Mouse (Mus musculus) embryonic facial prominence, embryonic 14.5 days (tissue): ENCODE measurements around the gene Asgr1. TPM values are rescaled to one million over a fixed set of nuclear protein-coding genes. Genes with fewer than 3 reads are reported as not detected.

Experiments used
- ATAC-seq: fragments of 200-750 bp; cut with Nextera tagmentation; 2 replicates; pipeline ENCODE4 v1.8.0; 2017; ENCODE audit warnings: low read depth, moderate number of reproducible peaks, moderate TSS enrichment
- DNase-seq: peaks from one replicate; pipeline ENCODE4 v3.0.0-alpha.2; 2015; ENCODE audit warnings: low spot score
- H3K27ac ChIP-seq: fragments of 300-500 bp; sonication (generic); replicated peaks from 2 replicates; pipeline ENCODE4 v1.5.1; 2014; ENCODE audit warnings: low read depth, mild to moderate bottlenecking, low read length, moderate library complexity
- H3K27me3 ChIP-seq: fragments of 300-500 bp; sonication (generic); replicated peaks from 2 replicates; pipeline ENCODE4 v1.6.1; 2014; ENCODE audit warnings: low read length; ENCODE audit not compliant: control insufficient read depth, insufficient read depth
- H3K36me3 ChIP-seq: fragments of 300-500 bp; sonication (generic); 2 replicates; pipeline ENCODE4 v1.6.1; 2014; ENCODE audit warnings: low read length, mixed read lengths; ENCODE audit not compliant: control insufficient read depth, insufficient read depth
- H3K4me1 ChIP-seq: fragments of 300-500 bp; sonication (generic); 2 replicates; pipeline ENCODE4 v1.6.1; 2014; ENCODE audit warnings: antibody characterized with exemption, low read length; ENCODE audit not compliant: control insufficient read depth, insufficient read depth
- H3K4me2 ChIP-seq: fragments of 300-500 bp; sonication (generic); 2 replicates; pipeline ENCODE4 v1.6.1; 2014; ENCODE audit warnings: low read depth, mild to moderate bottlenecking, low read length, moderate library complexity, mixed read lengths
- H3K4me3 ChIP-seq: fragments of 300-500 bp; sonication (generic); 2 replicates; pipeline ENCODE4 v1.5.1; 2014; ENCODE audit warnings: low read depth, mild to moderate bottlenecking, low read length
- H3K9ac ChIP-seq: fragments of 300-500 bp; sonication (generic); 2 replicates; pipeline ENCODE4 v1.6.1; 2014; ENCODE audit warnings: low read depth, mild to moderate bottlenecking, low read length, moderate library complexity, mixed read lengths
- H3K9me3 ChIP-seq: fragments of 300-500 bp; sonication (generic); 2 replicates; pipeline ENCODE4 v1.6.1; 2016; ENCODE audit warnings: low read length; ENCODE audit not compliant: control insufficient read depth
- WGBS: fragments of 180-500 bp; shearing (Covaris S2); extraction: QIAGEN DNeasy Blood & Tissue Kit; methylation state at CpG from one replicate; pipeline ENCODE4 v1.1.7; 2014; 5-methylcytosine and 5-hydroxymethylcytosine counted together
- polyA plus RNA-seq: library from polyadenylated mRNA; unstranded; fragments of >200 nt; fragmentation: Nextera tagmentation; extraction: Ambion mirVana; gene quantifications from 2 replicates; pipeline ENCODE4 v1.2.1, GENCODE M21; 2014

Asgr1 gene
- polyA plus RNA-seq, 1 experiment from 2014 or later, result 2.2 TPM

GRCm38 (mm10) chr11:70029130-70029801 is 24.6 kb upstream of the Asgr1 start:
- WGBS, result 2% methylated on average over 20 of the region's 20 CpGs
- Histone ChIP-seq H3K4me2 (peak overlapping the region; percentile 51), H3K9ac (0 out of 2 replicates have a peak overlapping the region, but pooled peaks have one; percentile 40), H3K4me3 (peak overlapping the region; percentile 22), H3K27me3 (no peaks in the 10 kb centered on the region), H3K36me3 (peaks cover 40% of the 10 kb centered on the region), H3K4me1 (peaks cover 51% of the 10 kb centered on the region), H3K27ac (peak overlapping the region; percentile 95), H3K9me3 (no peaks in the 10 kb centered on the region)
- DNase-seq, result peak; percentile 98
- ATAC-seq, result peak; percentile 92

DNA sequence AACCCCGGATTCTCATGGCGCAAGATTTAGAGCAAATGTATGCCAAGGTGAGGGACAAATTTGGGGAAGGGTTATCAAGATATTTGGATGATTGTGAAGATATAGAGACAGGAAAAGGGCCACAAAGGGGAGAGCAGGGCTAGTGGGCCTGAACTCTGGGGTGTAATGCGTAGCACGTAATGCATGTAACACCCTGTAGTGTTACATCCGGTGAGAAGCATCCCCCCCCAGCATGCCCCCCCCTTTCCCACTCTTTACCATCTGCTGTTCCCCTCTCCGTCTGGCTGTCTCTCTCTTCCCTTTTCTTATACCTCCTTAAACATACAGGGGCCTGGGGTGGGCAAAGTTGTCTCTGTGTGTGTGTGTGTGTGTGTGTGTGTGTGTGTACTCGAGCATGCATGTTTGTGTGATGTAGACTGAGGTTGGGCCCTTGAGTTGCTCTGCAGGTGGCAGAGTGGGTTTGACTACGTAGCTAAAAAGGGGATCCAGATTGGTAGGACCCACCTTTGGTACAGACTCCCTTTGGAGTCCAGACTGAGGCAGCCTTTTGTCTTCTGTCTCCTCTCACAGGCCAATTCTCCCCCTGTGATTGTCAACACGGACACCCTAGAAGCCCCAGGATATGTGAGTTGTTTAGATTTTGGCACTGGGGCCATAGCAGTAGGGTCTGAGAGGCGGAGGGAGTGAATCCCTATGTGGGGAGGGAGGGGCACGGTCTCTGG is 23.9 kb upstream of the Asgr1 start:
- Histone ChIP-seq H3K4me2 (peak overlapping the region; percentile 51), H3K27me3 (no peaks in the 10 kb centered on the region), H3K9ac (no peak overlapping the region), H3K4me3 (peak overlapping the region; percentile 22), H3K27ac (peak overlapping the region; percentile 95), H3K9me3 (no peaks in the 10 kb centered on the region), H3K4me1 (peaks cover 48% of the 10 kb centered on the region), H3K36me3 (peaks cover 48% of the 10 kb centered on the region)
- 45% methylated on average over 11 of the region's 11 CpGs for WGBS
- no peak for DNase-seq
- ATAC-seq, result peak; percentile 8; the same call in 1 of the 2 replicates

- Histone ChIP-seq H3K36me3 (peaks cover 52% of the 10 kb centered on the region), H3K27ac (no peak overlapping the region), H3K4me2 (no peak overlapping the region), H3K27me3 (no peaks in the 10 kb centered on the region), H3K9me3 (no peaks in the 10 kb centered on the region), H3K4me3 (no peak overlapping the region), H3K9ac (no peak overlapping the region), H3K4me1 (peaks cover 43% of the 10 kb centered on the region)
- DNase-seq, result no peak
- 93% methylated on average over 28 of the region's 28 CpGs for WGBS
- no peak for ATAC-seq
These were observed 23.1 kb upstream of the Asgr1 start for GRCm38 (mm10) chr11:70030651-70031320.

- DNase-seq, result no peak
- Histone ChIP-seq H3K9ac (no peak overlapping the region), H3K36me3 (peaks cover 52% of the 10 kb centered on the region), H3K4me1 (peaks cover 38% of the 10 kb centered on the region), H3K4me3 (no peak overlapping the region), H3K4me2 (no peak overlapping the region), H3K27me3 (no peaks in the 10 kb centered on the region), H3K27ac (no peak overlapping the region), H3K9me3 (no peaks in the 10 kb centered on the region)
- WGBS, result 94% methylated on average over 11 of the region's 11 CpGs
- ATAC-seq, result no peak
These were observed 22.6 kb upstream of the Asgr1 start for GRCm38 (mm10) chr11:70031321-70031670.

DNA sequence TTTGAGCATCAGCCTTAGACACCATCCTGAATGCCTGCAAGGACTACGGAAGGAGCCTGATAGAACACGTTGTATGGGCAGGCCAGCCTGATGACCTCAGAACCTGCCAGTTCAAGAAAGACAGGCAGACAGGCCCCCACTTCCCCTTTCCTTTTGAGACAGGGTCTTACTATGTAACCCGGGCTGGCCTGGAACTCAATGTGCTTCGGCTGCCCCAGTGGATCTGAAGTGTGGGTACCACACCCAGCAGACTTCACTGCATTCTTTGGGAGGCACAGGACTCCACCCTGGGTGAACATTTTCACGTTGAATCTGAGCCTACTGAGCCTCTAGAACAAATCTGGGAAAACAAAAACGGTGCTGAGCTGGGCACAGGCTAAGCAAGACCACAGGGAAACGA is 15.7 kb upstream of the Asgr1 start:
- ATAC-seq (no peak), DNase-seq (no peak)
- Histone ChIP-seq H3K4me1 (no peaks in the 10 kb centered on the region), H3K27me3 (no peaks in the 10 kb centered on the region), H3K27ac (no peak overlapping the region), H3K4me3 (no peak overlapping the region), H3K9me3 (no peaks in the 10 kb centered on the region), H3K9ac (no peak overlapping the region), H3K36me3 (peaks cover 78% of the 10 kb centered on the region), H3K4me2 (no peak overlapping the region)
- 73% methylated on average over 7 of the region's 7 CpGs for WGBS

GRCm38 (mm10) chr11:70039631-70040030 is 14.3 kb upstream of the Asgr1 start:
- no peaks in the 10 kb centered on the region for H3K9me3 ChIP-seq
- H3K4me1 ChIP-seq, result no peaks in the 10 kb centered on the region
- no peak overlapping the region for H3K4me3 ChIP-seq
- H3K4me2 ChIP-seq, result no peak overlapping the region
- H3K36me3 ChIP-seq, result peaks cover 78% of the 10 kb centered on the region
- H3K9ac ChIP-seq, result no peak overlapping the region
- 88% methylated on average over 10 of the region's 10 CpGs for WGBS
- H3K27me3 ChIP-seq, result no peaks in the 10 kb centered on the region
- no peak overlapping the region for H3K27ac ChIP-seq
- DNase-seq (no peak), ATAC-seq (no peak)

- no peaks in the 10 kb centered on the region for H3K27me3 ChIP-seq
- H3K9ac ChIP-seq, result no peak overlapping the region
- H3K9me3 ChIP-seq, result no peaks in the 10 kb centered on the region
- no peaks in the 10 kb centered on the region for H3K4me1 ChIP-seq
- no peak overlapping the region for H3K27ac ChIP-seq
- no peak overlapping the region for H3K4me3 ChIP-seq
- no peak overlapping the region for H3K4me2 ChIP-seq
- DNase-seq, result no peak
- 93% methylated on average over 7 of the region's 7 CpGs for whole genome bisulfite sequencing
- H3K36me3 ChIP-seq, result peaks cover 77% of the 10 kb centered on the region
- no peak for ATAC-seq
These were observed 13.7 kb upstream of the Asgr1 start for GRCm38 (mm10) chr11:70040184-70040583.

- Histone ChIP-seq H3K4me3 (no peak overlapping the region), H3K4me2 (no peak overlapping the region), H3K27me3 (no peaks in the 10 kb centered on the region), H3K27ac (no peak overlapping the region), H3K9me3 (no peaks in the 10 kb centered on the region), H3K9ac (no peak overlapping the region), H3K4me1 (no peaks in the 10 kb centered on the region), H3K36me3 (peaks cover 75% of the 10 kb centered on the region)
- WGBS, result 89% methylated on average over 23 of the region's 23 CpGs
- no peak for DNase-seq
- no peak for ATAC-seq
These were observed 11.4 kb upstream of the Asgr1 start for GRCm38 (mm10) chr11:70042309-70043085.
